17 mouse cellular contexts compared by ENCODE assay signal in genomic region chr2:60804763-60805162, GRCm38 (mm10).
"Had no signal": no experiment of that assay in that cellular context is flagged by ENCODE, and none has a peak within 500 bp of the region (broad histone marks: within the 10 kb centered on the region; RNA-seq: fewer than 3 reads in every experiment).

No protein-coding gene starts in this region.

- H3K9ac ChIP-seq: liver, embryonic 13.5 days; liver, postnatal 0 days; lung, embryonic 15.5 days; midbrain, embryonic 15.5 days; neural tube, embryonic 13.5 days had no signal

- H3K27ac ChIP-seq: kidney, postnatal 0 days; layer of hippocampus, adult 2 months; liver, embryonic 13.5 days; lung, embryonic 15.5 days; macrophage; midbrain, embryonic 15.5 days; neural tube, embryonic 13.5 days; stomach, postnatal 0 days had no signal

- ATAC-seq: liver, postnatal 0 days; midbrain, embryonic 15.5 days had no signal

- H3K36me3 ChIP-seq: liver, embryonic 13.5 days; lung, embryonic 15.5 days; midbrain, embryonic 15.5 days; neural tube, embryonic 13.5 days had no signal

- H3K4me3 ChIP-seq: layer of hippocampus, adult 2 months; liver, embryonic 13.5 days; lung, embryonic 15.5 days; megakaryocyte, embryonic 14.5 days; midbrain, embryonic 15.5 days; neural tube, embryonic 13.5 days had no signal

- H3K9me3 ChIP-seq: liver, embryonic 13.5 days; lung, embryonic 15.5 days; midbrain, embryonic 15.5 days; neural tube, embryonic 13.5 days had no signal

- H3K27me3 ChIP-seq: liver, embryonic 13.5 days; lung, embryonic 15.5 days; megakaryocyte, embryonic 14.5 days; neural tube, embryonic 13.5 days had no signal

- H3K4me2 ChIP-seq: liver, embryonic 13.5 days; lung, embryonic 15.5 days; midbrain, embryonic 11.5 days; midbrain, embryonic 15.5 days; neural tube, embryonic 13.5 days had no signal

- DNase-seq: kidney, adult 2 months; kidney, postnatal 36 days; left cerebral cortex, postnatal 4 days; liver; liver, embryonic 13.5 days; liver, postnatal 0 days; lung, postnatal 14 days; thymus, postnatal 4 days had no signal
